Mouse (Mus musculus) kidney, embryonic 16.5 days (tissue): ENCODE results near the gene Olfr884. TPM values are rescaled to one million over a fixed set of nuclear protein-coding genes. Genes with fewer than 3 reads are reported as not detected.

Source experiments
- ATAC-seq: fragments of 200-750 bp; cut with Nextera tagmentation; 2 replicates; pipeline ENCODE4 v1.8.0; 2017; ENCODE audit warnings: moderate TSS enrichment; ENCODE audit not compliant: low FRiP score, low TSS enrichment
- H3K27ac ChIP-seq: fragments of 300-500 bp; sonication (generic); 2 replicates; pipeline ENCODE4 v1.5.1; 2014; ENCODE audit warnings: low read length
- H3K27me3 ChIP-seq: fragments of 300-500 bp; sonication (generic); 2 replicates; pipeline ENCODE4 v1.6.1; 2014; ENCODE audit warnings: low read length, control low read depth, mixed read lengths; ENCODE audit not compliant: insufficient read depth
- H3K36me3 ChIP-seq: fragments of 300-500 bp; sonication (generic); 2 replicates; pipeline ENCODE4 v1.6.1; 2014; ENCODE audit warnings: low read length, control low read depth, mixed read lengths; ENCODE audit not compliant: insufficient read depth
- H3K4me1 ChIP-seq: fragments of 300-500 bp; sonication (generic); 2 replicates; pipeline ENCODE4 v1.6.1; 2014; ENCODE audit warnings: low read length, control low read depth, mixed read lengths; ENCODE audit not compliant: insufficient read depth
- H3K4me2 ChIP-seq: fragments of 300-500 bp; sonication (generic); replicated peaks from 2 replicates; pipeline ENCODE4 v1.6.1; 2014; ENCODE audit warnings: low read depth, low read length
- H3K4me3 ChIP-seq: fragments of 300-500 bp; sonication (generic); 2 replicates; pipeline ENCODE4 v1.5.1; 2014; ENCODE audit warnings: mild to moderate bottlenecking, low read length
- H3K9ac ChIP-seq: fragments of 300-500 bp; sonication (generic); replicated peaks from 2 replicates; pipeline ENCODE4 v1.6.1; 2014; ENCODE audit warnings: low read length
- H3K9me3 ChIP-seq: fragments of 300-500 bp; sonication (generic); 2 replicates; pipeline ENCODE4 v1.6.1; 2016; ENCODE audit warnings: low read length, control low read depth
- WGBS: fragments of 180-500 bp; shearing (Covaris S2); extraction: QIAGEN DNeasy Blood & Tissue Kit; methylation state at CpG from one replicate; pipeline ENCODE4 v1.1.7; 2014; 5-methylcytosine and 5-hydroxymethylcytosine counted together
- polyA plus RNA-seq: library from polyadenylated mRNA; unstranded; fragments of >200 nt; fragmentation: Nextera tagmentation; extraction: Ambion mirVana; gene quantifications from 2 replicates; pipeline ENCODE4 v1.2.1, GENCODE M21; 2015

Olfr884 gene
- not detected in 2 replicates for polyA plus RNA-seq

GRCm38 (mm10) chr9:38046255-38046654, at the start of gene Olfr884:
Olfr884 (plus strand) TSS chr9:38046555.
- no peak within 1 kb of the TSS for H3K4me3 ChIP-seq
- no peaks in the 10 kb centered on the region for H3K4me1 ChIP-seq
- WGBS = 63% methylated on average over 1 of the region's 1 CpGs
- no peaks in the 10 kb centered on the region for H3K9me3 ChIP-seq
- ATAC-seq = no peak
- no peak within 1 kb of the TSS for H3K4me2 ChIP-seq
- no peaks in the 10 kb centered on the region for H3K27me3 ChIP-seq
- no peaks in the 10 kb centered on the region for H3K36me3 ChIP-seq
- no peak within 1 kb of the TSS for H3K9ac ChIP-seq
- H3K27ac ChIP-seq = no peak within 1 kb of the TSS

- Histone ChIP-seq H3K9ac (no peak overlapping the region), H3K4me3 (no peak overlapping the region), H3K27me3 (no peaks in the 10 kb centered on the region), H3K4me1 (no peaks in the 10 kb centered on the region), H3K4me2 (no peak overlapping the region), H3K36me3 (no peaks in the 10 kb centered on the region), H3K27ac (no peak overlapping the region), H3K9me3 (no peaks in the 10 kb centered on the region)
- no peak for ATAC-seq
- WGBS = 39% methylated on average over 2 of the region's 2 CpGs
These were observed 47.7 kb upstream of the Olfr884 start for GRCm38 (mm10) chr9:37998581-37999204.

- Histone ChIP-seq H3K9me3 (no peaks in the 10 kb centered on the region), H3K9ac (no peak overlapping the region), H3K4me3 (no peak overlapping the region), H3K27ac (no peak overlapping the region), H3K36me3 (no peaks in the 10 kb centered on the region), H3K4me2 (no peak overlapping the region), H3K27me3 (no peaks in the 10 kb centered on the region), H3K4me1 (no peaks in the 10 kb centered on the region)
- 50% methylated on average over 1 of the region's 1 CpGs for WGBS
- ATAC-seq = no peak
These were observed 46.3 kb upstream of the Olfr884 start for GRCm38 (mm10) chr9:38000021-38000420.

- Histone ChIP-seq H3K27me3 (no peaks in the 10 kb centered on the region), H3K4me2 (no peak within 1 kb of the TSS), H3K4me3 (no peak within 1 kb of the TSS), H3K36me3 (no peaks in the 10 kb centered on the region), H3K9ac (no peak within 1 kb of the TSS), H3K4me1 (no peaks in the 10 kb centered on the region), H3K9me3 (no peaks in the 10 kb centered on the region), H3K27ac (no peak within 1 kb of the TSS)
- ATAC-seq = no peak
- WGBS = 90% methylated on average over 1 of the region's 1 CpGs
These were observed 20.8 kb upstream of the Olfr884 start, which contains the start of gene Olfr883 for GRCm38 (mm10) chr9:38025508-38025907. Olfr883 (plus strand) TSS chr9:38025808.

GRCm38 (mm10) chr9:38061022-38061421, 14.7 kb downstream of the Olfr884 start, which contains the start of gene Olfr885:
Olfr885 (plus strand) TSS chr9:38061322.
- 89% methylated on average over 3 of the region's 3 CpGs for WGBS
- no peak for ATAC-seq
- no peak within 1 kb of the TSS for H3K27ac ChIP-seq
- no peaks in the 10 kb centered on the region for H3K9me3 ChIP-seq
- H3K4me2 ChIP-seq = no peak within 1 kb of the TSS
- no peak within 1 kb of the TSS for H3K9ac ChIP-seq
- no peaks in the 10 kb centered on the region for H3K4me1 ChIP-seq
- no peaks in the 10 kb centered on the region for H3K27me3 ChIP-seq
- no peak within 1 kb of the TSS for H3K4me3 ChIP-seq
- H3K36me3 ChIP-seq = no peaks in the 10 kb centered on the region

GRCm38 (mm10) chr9:38083772-38084171, 37.4 kb downstream of the Olfr884 start, which contains the start of gene Olfr887:
Olfr887 (plus strand) TSS chr9:38084072.
- H3K27ac ChIP-seq = no peak within 1 kb of the TSS
- no peaks in the 10 kb centered on the region for H3K4me1 ChIP-seq
- H3K36me3 ChIP-seq = no peaks in the 10 kb centered on the region
- no peak within 1 kb of the TSS for H3K4me3 ChIP-seq
- no peak for ATAC-seq
- H3K27me3 ChIP-seq = no peaks in the 10 kb centered on the region
- 73% methylated on average over 1 of the region's 1 CpGs for WGBS
- H3K4me2 ChIP-seq = no peak within 1 kb of the TSS
- H3K9me3 ChIP-seq = no peaks in the 10 kb centered on the region
- no peak within 1 kb of the TSS for H3K9ac ChIP-seq

Other genes starting within 250 kb of the Olfr884 start
- not detected in 2 replicates for gene Olfr876, start 243.5 kb upstream of the Olfr884 start, polyA plus RNA-seq
- gene Olfr877, start 192.3 kb upstream of the Olfr884 start, polyA plus RNA-seq = not detected in 2 replicates
- gene Olfr145, start 149.8 kb upstream of the Olfr884 start, polyA plus RNA-seq = not detected in 2 replicates
- gene Olfr878, start 128.7 kb upstream of the Olfr884 start, polyA plus RNA-seq = not detected in 2 replicates
- not detected in 2 replicates for gene Olfr881, start 54.7 kb upstream of the Olfr884 start, polyA plus RNA-seq
- not detected in 2 replicates for gene Olfr883, start 20.7 kb upstream of the Olfr884 start, polyA plus RNA-seq
- gene Olfr885, start 14.8 kb downstream of the Olfr884 start, polyA plus RNA-seq = not detected in 2 replicates
- not detected in 2 replicates for gene Olfr887, start 37.5 kb downstream of the Olfr884 start, polyA plus RNA-seq
- not detected in 2 replicates for gene Olfr888, start 61.6 kb downstream of the Olfr884 start, polyA plus RNA-seq
- 0.03 and 0.06 TPM in 2 replicates for gene Olfr889, start 68.6 kb downstream of the Olfr884 start, polyA plus RNA-seq
- not detected in 2 replicates for gene Olfr890, start 96.0 kb downstream of the Olfr884 start, polyA plus RNA-seq
- not detected in 2 replicates for gene Olfr891, start 134.3 kb downstream of the Olfr884 start, polyA plus RNA-seq
- gene Olfr893, start 161.8 kb downstream of the Olfr884 start, polyA plus RNA-seq = not detected in 2 replicates
- not detected in 2 replicates for gene Olfr894, start 171.5 kb downstream of the Olfr884 start, polyA plus RNA-seq
- gene Olfr143, start 206.2 kb downstream of the Olfr884 start, polyA plus RNA-seq = not detected in 2 replicates
- gene Olfr895, start 221.3 kb downstream of the Olfr884 start, polyA plus RNA-seq = not detected in 2 replicates
- gene Olfr896-ps1, start 244.6 kb downstream of the Olfr884 start, polyA plus RNA-seq = not detected in 2 replicates